Mouse (Mus musculus) ovary, adult 18-20 months (tissue): ENCODE data around the gene Tsc2.

Experiments used
- DNase-seq: peaks from one replicate; pipeline ENCODE4 v3.0.0; 2022; ENCODE audit warnings: low spot score, mixed read lengths

Tsc2 gene

GRCm38 (mm10) chr17:24567034-24567779, 65.2 kb downstream of the Tsc2 start:
- DNase-seq: no peak

GRCm38 (mm10) chr17:24565792-24566191, 66.6 kb downstream of the Tsc2 start:
- no peak for DNase-seq

- no peak for DNase-seq
Observed at GRCm38 (mm10) chr17:24565092-24565491, 67.3 kb downstream of the Tsc2 start.

GRCm38 (mm10) chr17:24564422-24564821, 68.0 kb downstream of the Tsc2 start:
- DNase-seq: no peak

- no peak for DNase-seq
Observed at GRCm38 (mm10) chr17:24563638-24564037, 68.8 kb downstream of the Tsc2 start.

GRCm38 (mm10) chr17:24561592-24561991, 70.8 kb downstream of the Tsc2 start:
- no peak for DNase-seq

- no peak for DNase-seq
Observed at GRCm38 (mm10) chr17:24560301-24561028, 72.0 kb downstream of the Tsc2 start.

GRCm38 (mm10) chr17:24559146-24559545, 73.3 kb downstream of the Tsc2 start:
- DNase-seq: no peak

GRCm38 (mm10) chr17:24558600-24559099, 73.8 kb downstream of the Tsc2 start:
- DNase-seq: no peak

GRCm38 (mm10) chr17:24557091-24557490, 75.3 kb downstream of the Tsc2 start:
- DNase-seq: no peak

GRCm38 (mm10) chr17:24551050-24551444, 81.4 kb downstream of the Tsc2 start:
- no peak for DNase-seq

- DNase-seq: peak; percentile 75
Observed at GRCm38 (mm10) chr17:24550416-24551049, 81.9 kb downstream of the Tsc2 start.

- peak; percentile 99 for DNase-seq
Observed at GRCm38 (mm10) chr17:24549618-24550415, 82.6 kb downstream of the Tsc2 start, which contains the start of gene Pkd1. TSS of gene Pkd1 (plus strand) at chr17:24549834.

GRCm38 (mm10) chr17:24548921-24549617, 83.4 kb downstream of the Tsc2 start:
- DNase-seq: no peak

- no peak for DNase-seq
Observed at GRCm38 (mm10) chr17:24548435-24548834, 84.0 kb downstream of the Tsc2 start.

GRCm38 (mm10) chr17:24546234-24546633, 86.2 kb downstream of the Tsc2 start:
- no peak for DNase-seq
